Comparison of ENCODE assay signal across 23 mouse cellular contexts in the genomic region with DNA sequence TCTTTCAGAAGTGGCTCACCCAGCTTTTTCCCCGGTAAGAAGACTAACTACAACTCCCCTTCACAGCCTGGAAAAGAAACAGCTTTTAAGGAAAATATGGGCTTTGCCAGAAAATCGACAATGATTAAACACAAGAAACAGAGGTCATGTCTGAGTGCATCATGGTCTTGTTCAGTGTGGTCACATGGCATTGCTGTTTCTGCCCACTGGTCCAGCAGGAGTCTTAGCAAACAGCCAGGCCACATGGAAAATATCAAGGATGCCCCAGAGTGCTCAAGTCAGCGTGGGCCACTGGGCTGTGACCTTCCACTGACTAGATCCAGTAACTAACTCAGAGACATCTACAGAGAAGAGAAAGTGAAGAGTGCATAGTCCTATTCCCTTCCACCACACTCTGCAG. TPM values are rescaled to one million over a fixed set of nuclear protein-coding genes. Genes with fewer than 3 reads are reported as not detected.
"Had no signal": no experiment of that assay in that cellular context is flagged by ENCODE, and none has a peak within 500 bp of the region (broad histone marks: within the 10 kb centered on the region; RNA-seq: fewer than 3 reads in every experiment).

No protein-coding gene starts in this region.

- H3K4me3 ChIP-seq: layer of hippocampus, adult 2 months; left cerebral cortex, adult 2 months; liver, embryonic 13.5 days; midbrain, embryonic 12.5 days; midbrain, embryonic 15.5 days; neural tube, embryonic 12.5 days; neural tube, embryonic 15.5 days had no signal

- H3K27ac ChIP-seq: layer of hippocampus, adult 2 months; left cerebral cortex, adult 2 months; liver, embryonic 13.5 days; midbrain, embryonic 12.5 days; midbrain, embryonic 15.5 days; neural tube, embryonic 12.5 days; neural tube, embryonic 15.5 days; stomach, postnatal 0 days had no signal

- H3K4me1 ChIP-seq: liver, embryonic 13.5 days; midbrain, embryonic 12.5 days; midbrain, embryonic 15.5 days; neural tube, embryonic 12.5 days; neural tube, embryonic 15.5 days had no signal

- H3K27me3 ChIP-seq: midbrain, embryonic 12.5 days; midbrain, embryonic 15.5 days; neural tube, embryonic 12.5 days; neural tube, embryonic 15.5 days had no signal

- H3K36me3 ChIP-seq: liver, embryonic 13.5 days; midbrain, embryonic 12.5 days; midbrain, embryonic 15.5 days; neural tube, embryonic 12.5 days; neural tube, embryonic 15.5 days had no signal

- H3K9me3 ChIP-seq: liver, embryonic 13.5 days; midbrain, embryonic 12.5 days; midbrain, embryonic 15.5 days; neural tube, embryonic 12.5 days; neural tube, embryonic 15.5 days had no signal

- H3K4me2 ChIP-seq: liver, embryonic 13.5 days; midbrain, embryonic 12.5 days; midbrain, embryonic 15.5 days; neural tube, embryonic 12.5 days; neural tube, embryonic 15.5 days had no signal

- ATAC-seq: inflammation-experienced regulatory T-cells, adult 6 months; intestine, embryonic 16.5 days; midbrain, embryonic 15.5 days had no signal

- H3K9ac ChIP-seq: liver, embryonic 13.5 days; midbrain, embryonic 12.5 days; midbrain, embryonic 15.5 days; neural tube, embryonic 12.5 days; neural tube, embryonic 15.5 days had no signal

- DNase-seq: layer of hippocampus, adult 9-11 months; liver, embryonic 13.5 days; right cerebral cortex, adult 18-20 months; right cerebral cortex, postnatal 4 days had no signal

RNA-seq across cellular contexts. Expression of a gene that starts 23.0 kb away (rescaled TPM):
- total RNA-seq: layer of hippocampus, adult 2 months; layer of hippocampus, postnatal 36 days; left cerebral cortex, adult 2 months; left cerebral cortex, postnatal 10 days; left cerebral cortex, postnatal 36 days; megakaryocyte progenitor cell, adult 5-6 weeks; megakaryocyte-erythroid progenitor cell, adult 5-6 weeks had no signal
- polyA plus RNA-seq: inflammation-experienced regulatory T-cells, adult 6 months; intestine, embryonic 16.5 days; large intestine, adult 2 months; limb, embryonic 11.5 days; limb, embryonic 14.5 days; lung, adult 2 months; midbrain, embryonic 12.5 days; midbrain, embryonic 15.5 days; neural tube, embryonic 12.5 days; neural tube, embryonic 15.5 days; stomach, embryonic 14.5 days; stomach, postnatal 0 days had no signal
